Mouse (Mus musculus): ENCODE measurements around the gene A030005K14Rik.

DNA sequence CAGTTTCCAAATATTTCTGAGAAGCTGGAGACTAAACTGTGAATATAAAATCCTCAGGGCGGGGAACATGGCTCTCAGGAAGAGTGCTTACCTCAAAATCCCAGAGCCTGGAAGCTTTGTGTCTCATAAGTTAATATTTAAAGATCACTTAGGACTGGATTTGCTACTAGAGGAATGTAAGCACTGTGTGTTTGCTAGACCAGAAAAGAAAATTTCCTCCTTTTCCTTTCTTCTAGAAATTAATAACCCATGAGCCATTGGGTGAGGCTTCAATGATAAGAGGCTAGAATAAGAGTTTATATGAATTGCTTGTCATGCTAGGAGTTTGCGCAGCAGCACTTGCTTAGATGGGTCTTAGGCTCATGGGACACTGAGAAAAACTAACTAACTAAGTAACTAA, 25.6 kb upstream of the A030005K14Rik start:
- TF ChIP-seq EP300 (IDR thresholded peaks at IDR 0.05) (no peak; the same call in 1 of the 2 replicates), CTCF (IDR thresholded peaks at IDR 0.05) (no peak)

All from lung, postnatal 0 days (tissue).